Mouse (Mus musculus) urinary bladder, postnatal 4 days (tissue): ENCODE measurements at regions not wholly inside any gene's neighbourhood (a gene's known extent, or its start where the extent isn't known, plus 50 kb on each side); places are given as distances from the start of the nearest gene placed in this dataset.

Experiments
- DNase-seq, 2 experiments: peaks; one replicate each; pipeline ENCODE4 v3.0.0; 2021 to 2022; ENCODE audit warnings: low spot score in 2 of 2

DNA sequence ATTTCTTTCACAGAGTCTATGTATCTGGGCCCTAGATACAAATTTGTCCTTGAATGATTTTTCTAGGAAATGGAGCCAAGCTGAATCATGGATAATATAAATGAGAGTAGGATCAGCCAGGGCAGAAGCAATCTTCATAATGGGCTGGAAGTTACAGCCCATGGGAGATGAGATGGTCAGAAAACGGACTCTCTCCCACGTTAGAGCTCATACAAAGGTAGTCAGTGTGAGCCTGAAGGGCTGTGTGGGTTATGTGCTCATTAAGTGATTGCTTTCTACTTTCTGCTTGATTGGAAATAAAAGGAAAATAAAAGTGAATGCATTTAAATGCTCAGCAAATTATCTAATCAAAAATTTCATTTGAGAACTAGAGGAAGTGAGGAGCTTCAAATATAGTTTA is 2017.1 kb upstream of the Pcdh20 start:
- DNase-seq: no peak

- DNase-seq: no peak
These were observed 1976.8 kb upstream of the Pcdh20 start for GRCm38 (mm10) chr14:90447971-90448370.

- no peak for DNase-seq
These were observed 1961.8 kb upstream of the Pcdh20 start for GRCm38 (mm10) chr14:90432874-90433543.

DNA sequence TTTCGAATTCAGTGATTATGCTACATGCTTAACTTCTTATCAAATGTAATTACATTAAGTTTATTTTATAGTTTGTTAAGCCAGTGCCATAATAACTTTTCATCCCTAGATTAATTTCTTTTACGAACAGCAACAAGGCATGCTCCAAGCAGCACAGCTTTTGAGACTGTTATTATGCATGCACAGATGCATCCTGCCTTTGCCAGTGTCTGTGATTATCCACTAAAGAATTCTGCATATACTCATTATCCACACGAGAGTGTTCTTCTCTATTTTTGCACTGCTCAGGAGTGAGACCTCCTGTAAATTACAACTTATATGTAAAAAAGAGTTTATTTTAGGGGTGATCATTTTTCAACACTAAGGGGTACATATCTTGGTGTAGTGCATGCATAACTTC is 1941.5 kb upstream of the Pcdh20 start:
- DNase-seq: no peak

- DNase-seq: no peak
These were observed 1935.2 kb upstream of the Pcdh20 start for GRCm38 (mm10) chr14:90406350-90406749.

DNA sequence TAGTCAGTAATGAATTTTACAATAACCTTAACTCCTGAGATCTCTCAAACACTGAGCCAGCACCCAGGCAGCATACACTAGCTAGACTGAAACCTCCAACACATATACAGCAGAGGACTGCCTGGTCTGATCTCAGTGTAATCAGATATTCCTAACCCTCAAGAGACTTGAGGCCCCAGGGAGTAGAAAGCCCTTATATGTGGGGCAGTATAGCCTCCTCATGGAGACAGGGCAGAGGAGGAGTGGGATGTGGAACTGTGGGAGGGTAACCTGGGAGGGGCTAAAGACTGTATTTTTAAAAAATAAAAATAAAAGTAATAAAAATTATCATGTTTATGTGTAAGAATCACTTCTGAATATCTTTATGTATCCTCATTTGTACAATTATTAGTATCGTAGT is 1934.3 kb upstream of the Pcdh20 start:
- DNase-seq: no peak

DNA sequence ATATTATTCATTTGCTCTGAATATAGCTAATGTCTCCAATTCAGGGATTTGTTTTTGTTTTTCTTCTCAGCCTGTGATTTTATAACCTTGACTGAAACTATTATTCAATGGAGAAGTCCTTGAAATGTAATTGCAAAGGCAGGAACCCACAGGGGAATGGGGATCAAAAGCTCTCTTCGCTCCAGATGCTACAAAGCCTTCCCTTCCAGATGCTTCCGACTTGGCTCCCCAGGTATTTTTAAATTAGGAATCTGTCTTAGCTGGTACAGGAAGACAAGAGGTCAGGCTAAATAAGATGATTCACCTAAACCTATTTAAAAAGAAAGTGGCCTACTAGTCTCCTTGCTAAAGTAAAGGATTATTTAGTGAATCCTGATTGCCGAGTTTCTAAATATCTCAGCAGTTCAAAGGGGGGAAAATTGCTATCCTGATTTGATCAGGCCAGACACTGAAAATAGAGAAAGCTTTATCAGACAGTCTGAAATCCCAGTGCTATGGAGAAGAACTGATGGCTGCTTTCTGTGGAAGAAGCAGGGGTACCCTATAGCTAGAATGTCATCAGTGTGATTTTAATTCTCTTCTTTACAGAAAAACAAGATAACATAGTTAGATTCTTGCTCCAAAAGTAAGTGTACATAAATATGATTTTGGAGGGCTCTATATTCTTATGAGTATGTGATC is 1896.2 kb upstream of the Pcdh20 start:
- DNase-seq: no peak

GRCm38 (mm10) chr14:90334541-90334940 is 1863.3 kb upstream of the Pcdh20 start:
- DNase-seq: no peak

- peak; percentile 27 to 71 for DNase-seq
These were observed 1824.3 kb upstream of the Pcdh20 start for GRCm38 (mm10) chr14:90295456-90295855.

DNA sequence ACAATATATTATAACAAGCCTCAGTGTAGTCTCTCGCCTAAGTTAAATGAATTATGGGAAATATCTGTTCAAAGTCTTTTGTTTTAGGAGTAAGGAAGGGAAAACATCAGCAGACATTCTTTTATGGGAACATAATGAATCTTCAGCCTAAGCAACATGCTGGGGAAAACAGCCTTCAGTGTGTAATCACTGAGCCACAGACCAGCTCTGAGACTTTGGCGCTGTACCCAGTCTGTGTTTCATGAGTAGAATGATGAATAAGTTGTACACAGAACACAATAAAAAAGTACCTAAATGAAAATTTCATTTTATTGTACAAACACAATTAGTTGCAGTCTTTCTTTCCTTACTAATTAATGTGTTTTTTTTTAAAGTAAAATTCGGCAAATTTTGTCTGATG is 1774.8 kb upstream of the Pcdh20 start:
- no peak for DNase-seq

DNA sequence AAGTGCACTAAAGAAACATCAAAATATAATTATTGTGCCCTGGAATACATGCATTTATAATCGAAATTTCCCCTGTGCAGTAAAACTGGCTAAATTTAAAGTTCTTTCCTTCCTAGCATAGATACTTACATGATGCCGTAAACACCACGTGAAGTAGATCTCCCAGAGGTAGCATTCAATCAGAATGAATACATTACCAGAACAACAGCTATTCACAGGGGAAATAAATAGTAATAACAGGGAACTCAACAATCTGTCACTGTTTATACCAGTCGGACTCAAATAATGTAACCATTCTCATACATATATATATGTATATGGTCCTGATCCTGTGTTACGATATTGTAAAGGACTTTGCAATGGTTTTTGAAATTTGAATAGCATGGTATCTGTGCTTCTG is 1761.5 kb upstream of the Pcdh20 start:
- DNase-seq: no peak

DNA sequence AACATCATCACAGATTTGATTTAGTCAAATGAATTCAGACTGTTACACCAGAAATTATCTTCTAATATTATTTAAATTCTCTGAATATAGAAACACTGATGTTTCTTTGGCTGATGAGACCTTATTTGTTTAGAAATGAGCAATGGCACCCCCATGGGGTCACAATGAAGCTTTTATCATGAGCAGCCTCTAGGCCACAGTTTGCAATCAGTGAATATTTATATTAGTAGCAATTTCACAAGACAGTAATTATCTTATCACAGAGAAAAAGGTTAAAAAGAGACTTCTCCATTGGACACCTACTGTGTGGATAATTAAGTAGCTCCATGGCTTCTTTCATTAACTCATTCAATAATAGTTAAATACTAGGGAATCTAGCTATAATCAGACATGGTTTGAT is 1729.1 kb upstream of the Pcdh20 start:
- DNase-seq: no peak

DNA sequence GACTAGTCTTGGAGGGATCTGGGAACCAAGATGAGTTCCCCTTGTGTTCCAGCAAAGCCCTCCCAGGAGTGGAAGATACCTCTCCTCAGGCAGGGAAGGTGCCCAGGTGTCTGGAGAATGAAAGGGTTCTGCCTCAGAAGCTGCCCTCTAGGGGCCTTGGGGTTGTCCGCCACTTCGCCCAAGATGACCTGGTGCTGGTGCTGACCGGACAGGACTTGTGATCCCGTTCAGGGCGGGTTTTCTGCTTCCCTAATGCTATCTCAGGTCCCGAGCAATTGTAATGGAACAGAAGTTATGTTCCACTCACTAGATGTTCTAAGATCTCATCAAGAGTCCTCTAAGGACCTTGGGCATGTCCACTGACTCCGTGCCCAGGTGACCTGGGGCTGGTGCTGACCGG is 1726.6 kb upstream of the Pcdh20 start:
- DNase-seq: peak in 1 of 2 experiments; percentile 52

- no peak for DNase-seq
These were observed 1701.5 kb upstream of the Pcdh20 start for GRCm38 (mm10) chr14:90172729-90173128.
